Mouse (Mus musculus): ENCODE measurements at regions not wholly inside any gene's neighbourhood (a gene's known extent, or its start where the extent isn't known, plus 50 kb on each side); places are given as distances from the start of the nearest gene placed in this dataset.
A peak's percentile ranks its signal among the peaks of the same experiment; 100 is the strongest.

DNA sequence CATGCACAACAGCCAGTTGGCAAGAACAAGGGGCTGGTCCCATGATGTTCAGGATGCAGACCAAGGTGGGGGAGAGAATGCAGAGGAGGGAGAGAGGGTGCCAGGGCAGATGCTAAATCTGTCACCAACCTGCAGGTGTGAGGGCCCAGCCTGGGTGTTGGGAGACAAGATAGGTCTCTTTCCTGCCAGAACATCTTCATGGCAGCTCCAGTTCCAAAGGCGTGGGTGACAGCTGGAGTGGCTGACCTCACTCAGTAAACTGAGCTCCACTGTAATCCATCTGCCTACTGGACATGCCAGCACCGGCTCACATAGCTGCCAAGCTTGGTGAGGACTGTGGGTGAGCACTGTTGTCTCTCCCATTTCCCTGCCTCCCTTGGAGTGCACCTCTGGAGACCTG is 129.9 kb downstream of the Ndufa10 start:
- no peak for TF ChIP-seq CTCF (IDR thresholded peaks at IDR 0.05; ENCODE audit: low read depth)
- Histone ChIP-seq H3K9ac (ENCODE audit: low read depth, low read length) (no peak overlapping the region), H3K27me3 (ENCODE audit: insufficient read depth, low read length) (no peaks in the 10 kb centered on the region), H3K27ac (no peak overlapping the region), H3K36me3 (ENCODE audit: insufficient read depth, low read length) (no peaks in the 10 kb centered on the region), H3K4me1 (replicated peaks; ENCODE audit: insufficient read depth, low read length) (no peaks in the 10 kb centered on the region), H3K9me3 (replicated peaks; ENCODE audit: low read length) (no peaks in the 10 kb centered on the region), H3K4me3 (replicated peaks; ENCODE audit: low read depth, low read length) (no peak overlapping the region), H3K4me2 (ENCODE audit: low read length) (no peak overlapping the region)
- 60% methylated on average over 2 of the region's 2 CpGs for WGBS
- peak; percentile 33 for DNase-seq (ENCODE audit: low spot score)
- no peak for ATAC-seq (replicated peaks; ENCODE audit: low FRiP score, low read depth)

DNA sequence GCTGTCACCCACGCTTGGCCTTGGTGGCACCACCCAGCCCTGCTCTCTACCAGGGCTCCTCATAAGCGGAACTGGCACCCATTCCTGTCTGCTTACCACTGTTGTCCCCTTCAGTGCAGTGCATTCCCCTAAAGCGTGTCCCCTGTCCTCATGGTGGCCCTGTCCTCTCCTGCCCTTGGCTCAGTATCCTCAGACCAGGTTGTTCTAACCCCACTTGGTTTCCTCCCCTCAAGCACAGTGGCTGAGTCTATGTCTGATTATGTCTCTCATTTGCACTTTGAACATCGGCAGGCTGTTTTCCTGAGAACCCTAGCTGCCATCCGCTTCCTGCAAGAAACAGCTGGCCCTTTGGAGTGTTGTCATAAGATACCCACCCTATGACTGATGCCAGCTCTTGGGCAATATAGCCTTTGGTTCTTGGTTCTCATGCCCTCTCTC is 130.5 kb downstream of the Ndufa10 start:
- TF ChIP-seq CTCF (IDR thresholded peaks at IDR 0.05; ENCODE audit: low read depth): no peak
- no peak overlapping the region for H3K27ac ChIP-seq
- no peaks in the 10 kb centered on the region for H3K4me1 ChIP-seq (replicated peaks; ENCODE audit: insufficient read depth, low read length)
- no peak for ATAC-seq (replicated peaks; ENCODE audit: low FRiP score, low read depth)
- H3K4me3 ChIP-seq (replicated peaks; ENCODE audit: low read depth, low read length): no peak overlapping the region
- H3K27me3 ChIP-seq (ENCODE audit: insufficient read depth, low read length): no peaks in the 10 kb centered on the region
- no peak overlapping the region for H3K9ac ChIP-seq (ENCODE audit: low read depth, low read length)
- no peak for DNase-seq (ENCODE audit: low spot score)
- no peaks in the 10 kb centered on the region for H3K36me3 ChIP-seq (ENCODE audit: insufficient read depth, low read length)
- 70% methylated on average over 5 of the region's 5 CpGs for WGBS
- no peaks in the 10 kb centered on the region for H3K9me3 ChIP-seq (replicated peaks; ENCODE audit: low read length)
- no peak overlapping the region for H3K4me2 ChIP-seq (ENCODE audit: low read length)

DNA sequence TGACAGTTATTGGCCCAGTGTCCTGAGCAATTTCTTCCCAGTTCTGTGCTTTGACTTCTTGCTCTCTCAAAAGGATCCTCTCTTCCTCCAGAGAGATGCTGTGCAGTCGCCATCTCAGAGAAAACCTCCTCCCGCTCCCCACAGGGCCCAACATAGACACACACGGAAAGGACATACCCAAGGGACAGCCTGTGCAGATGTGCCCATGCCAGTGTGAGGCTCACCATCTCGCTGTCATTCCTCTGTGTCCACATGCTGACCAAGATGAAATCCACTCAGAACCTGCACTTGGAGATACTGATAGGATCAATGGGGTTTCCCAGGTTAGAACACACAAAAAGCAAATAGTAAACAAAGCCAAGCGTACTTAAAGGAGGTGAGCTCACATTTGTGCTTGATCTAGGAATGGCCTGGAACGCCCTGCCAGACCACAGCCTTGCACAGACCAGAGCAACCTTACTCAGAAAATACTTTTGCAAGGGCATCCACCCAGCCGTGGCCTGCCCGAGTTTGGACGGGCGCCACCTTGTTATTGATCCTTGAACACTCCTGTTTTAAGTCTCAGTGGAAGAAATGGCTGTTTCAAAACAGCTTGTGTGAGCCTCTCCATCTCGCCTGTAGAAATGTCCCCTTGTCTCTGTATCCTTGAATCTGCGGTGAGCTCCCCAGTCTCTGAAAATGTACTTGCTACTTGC is 131.7 kb downstream of the Ndufa10 start:
- no peak overlapping the region for H3K27ac ChIP-seq
- no peaks in the 10 kb centered on the region for H3K36me3 ChIP-seq (ENCODE audit: insufficient read depth, low read length)
- H3K9ac ChIP-seq (ENCODE audit: low read depth, low read length): no peak overlapping the region
- no peak overlapping the region for H3K4me3 ChIP-seq (replicated peaks; ENCODE audit: low read depth, low read length)
- 86% methylated on average over 12 of the region's 12 CpGs for WGBS
- H3K4me1 ChIP-seq (replicated peaks; ENCODE audit: insufficient read depth, low read length): no peaks in the 10 kb centered on the region
- DNase-seq (ENCODE audit: low spot score) (no peak), ATAC-seq (replicated peaks; ENCODE audit: low FRiP score, low read depth) (no peak)
- H3K4me2 ChIP-seq (ENCODE audit: low read length): no peak overlapping the region
- no peaks in the 10 kb centered on the region for H3K9me3 ChIP-seq (replicated peaks; ENCODE audit: low read length)
- no peaks in the 10 kb centered on the region for H3K27me3 ChIP-seq (ENCODE audit: insufficient read depth, low read length)
- TF ChIP-seq CTCF (IDR thresholded peaks at IDR 0.05; ENCODE audit: low read depth): no peak

DNA sequence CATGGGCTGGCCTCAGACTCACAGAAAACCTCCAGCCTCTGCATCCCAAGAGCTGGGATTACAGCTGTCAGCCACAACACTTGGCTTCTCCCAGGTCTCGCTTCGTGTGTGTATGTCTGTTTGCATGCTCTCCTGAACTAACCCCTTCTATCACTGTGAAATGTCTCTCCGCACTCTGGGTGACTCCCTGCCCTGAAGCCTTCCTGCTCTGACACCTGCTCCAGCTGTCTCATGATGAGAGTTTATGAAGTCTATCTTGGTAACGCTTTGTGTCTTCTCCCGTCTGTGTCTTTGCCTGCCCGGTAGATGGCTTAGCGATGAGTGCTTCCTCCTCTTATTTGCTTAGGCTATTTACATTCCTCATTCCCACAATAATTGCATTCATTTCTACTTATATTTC is 133.0 kb downstream of the Ndufa10 start:
- H3K36me3 ChIP-seq (ENCODE audit: insufficient read depth, low read length): no peaks in the 10 kb centered on the region
- H3K27me3 ChIP-seq (ENCODE audit: insufficient read depth, low read length): no peaks in the 10 kb centered on the region
- no peak overlapping the region for H3K4me3 ChIP-seq (replicated peaks; ENCODE audit: low read depth, low read length)
- no peak overlapping the region for H3K27ac ChIP-seq
- H3K4me2 ChIP-seq (ENCODE audit: low read length): no peak overlapping the region
- DNase-seq (ENCODE audit: low spot score): peak; percentile 27
- WGBS: 46% methylated on average over 7 of the region's 7 CpGs
- TF ChIP-seq CTCF (IDR thresholded peaks at IDR 0.05; ENCODE audit: low read depth): no peak
- ATAC-seq (replicated peaks; ENCODE audit: low FRiP score, low read depth): no peak
- no peak overlapping the region for H3K9ac ChIP-seq (ENCODE audit: low read depth, low read length)
- H3K4me1 ChIP-seq (replicated peaks; ENCODE audit: insufficient read depth, low read length): no peaks in the 10 kb centered on the region
- no peaks in the 10 kb centered on the region for H3K9me3 ChIP-seq (replicated peaks; ENCODE audit: low read length)

DNA sequence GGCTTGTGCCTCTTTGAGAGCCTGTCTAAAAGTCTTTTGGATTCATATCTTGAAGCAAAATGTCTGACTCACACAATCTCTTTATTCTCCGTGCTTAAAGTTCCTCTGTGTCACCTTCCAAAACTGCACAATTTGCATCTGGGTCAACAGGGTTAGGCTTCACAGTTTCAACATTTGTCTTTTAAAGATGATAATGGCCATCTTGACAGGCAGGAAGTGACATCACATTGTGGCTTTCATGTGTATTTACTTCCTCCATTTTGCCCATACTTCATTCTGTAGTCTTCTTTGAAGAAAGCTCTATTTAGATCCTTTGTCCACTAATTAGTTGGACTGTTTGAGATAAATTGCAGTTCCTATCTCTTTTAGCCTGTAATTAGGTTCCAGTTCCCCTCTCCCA is 135.1 kb downstream of the Ndufa10 start:
- H3K9ac ChIP-seq (ENCODE audit: low read depth, low read length): no peak overlapping the region
- no peaks in the 10 kb centered on the region for H3K9me3 ChIP-seq (replicated peaks; ENCODE audit: low read length)
- no peak overlapping the region for H3K27ac ChIP-seq
- no peak overlapping the region for H3K4me2 ChIP-seq (ENCODE audit: low read length)
- no peak for DNase-seq (ENCODE audit: low spot score)
- H3K36me3 ChIP-seq (ENCODE audit: insufficient read depth, low read length): no peaks in the 10 kb centered on the region
- H3K27me3 ChIP-seq (ENCODE audit: insufficient read depth, low read length): no peaks in the 10 kb centered on the region
- TF ChIP-seq CTCF (IDR thresholded peaks at IDR 0.05; ENCODE audit: low read depth): no peak
- ATAC-seq (replicated peaks; ENCODE audit: low FRiP score, low read depth): no peak
- H3K4me3 ChIP-seq (replicated peaks; ENCODE audit: low read depth, low read length): no peak overlapping the region
- 76% methylated on average over 1 of the region's 1 CpGs for WGBS
- H3K4me1 ChIP-seq (replicated peaks; ENCODE audit: insufficient read depth, low read length): no peaks in the 10 kb centered on the region

DNA sequence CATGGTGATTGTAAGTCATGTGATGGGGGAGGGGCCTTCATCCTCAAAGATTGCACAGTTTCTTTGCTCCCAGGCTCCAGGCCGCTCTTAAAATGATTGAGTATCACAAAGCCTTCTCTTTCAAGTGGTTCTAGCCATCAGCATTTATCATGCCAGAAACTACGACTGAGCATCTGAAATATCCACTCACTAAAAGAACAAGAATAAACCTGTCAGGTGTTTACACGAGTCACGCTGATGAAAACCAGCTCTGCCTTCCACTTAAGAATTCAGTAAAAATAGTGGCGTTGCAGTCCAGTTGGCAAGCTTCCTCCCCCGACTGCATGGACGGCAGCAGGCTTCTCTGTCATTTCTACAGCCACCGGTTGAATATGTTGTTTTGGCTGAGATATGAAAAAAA is 136.2 kb downstream of the Ndufa10 start:
- no peak for TF ChIP-seq CTCF (IDR thresholded peaks at IDR 0.05; ENCODE audit: low read depth)
- DNase-seq (ENCODE audit: low spot score): peak; percentile 64
- no peaks in the 10 kb centered on the region for H3K27me3 ChIP-seq (ENCODE audit: insufficient read depth, low read length)
- no peak for ATAC-seq (replicated peaks; ENCODE audit: low FRiP score, low read depth)
- no peaks in the 10 kb centered on the region for H3K4me1 ChIP-seq (replicated peaks; ENCODE audit: insufficient read depth, low read length)
- no peak overlapping the region for H3K27ac ChIP-seq
- H3K36me3 ChIP-seq (ENCODE audit: insufficient read depth, low read length): no peaks in the 10 kb centered on the region
- no peaks in the 10 kb centered on the region for H3K9me3 ChIP-seq (replicated peaks; ENCODE audit: low read length)
- H3K4me3 ChIP-seq (replicated peaks; ENCODE audit: low read depth, low read length): no peak overlapping the region
- 15% methylated on average over 8 of the region's 8 CpGs for WGBS
- no peak overlapping the region for H3K4me2 ChIP-seq (ENCODE audit: low read length)
- no peak overlapping the region for H3K9ac ChIP-seq (ENCODE audit: low read depth, low read length)

DNA sequence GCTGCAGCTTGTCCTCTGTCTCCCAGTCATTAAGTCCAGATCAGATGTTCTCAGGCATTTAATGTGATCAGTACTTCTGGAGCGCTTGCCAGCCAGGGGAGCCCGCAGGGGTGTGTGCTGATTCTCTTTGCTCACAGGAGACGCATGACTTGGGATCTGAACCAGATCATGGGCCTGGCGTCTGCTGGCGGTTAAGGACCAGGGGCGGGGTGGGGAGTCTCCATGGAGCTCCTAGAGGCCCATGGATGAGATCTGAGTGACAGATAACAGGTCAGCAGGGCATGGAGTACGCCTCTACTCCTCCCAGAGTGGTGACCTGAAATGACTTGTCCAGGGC is 136.7 kb upstream of the Hdac4 start:
- H3K4me1 ChIP-seq (replicated peaks; ENCODE audit: insufficient read depth, low read length): no peaks in the 10 kb centered on the region
- no peaks in the 10 kb centered on the region for H3K9me3 ChIP-seq (replicated peaks; ENCODE audit: low read length)
- DNase-seq (ENCODE audit: low spot score): no peak
- H3K9ac ChIP-seq (ENCODE audit: low read depth, low read length): no peak overlapping the region
- H3K27me3 ChIP-seq (ENCODE audit: insufficient read depth, low read length): no peaks in the 10 kb centered on the region
- no peak overlapping the region for H3K27ac ChIP-seq
- ATAC-seq (replicated peaks; ENCODE audit: low FRiP score, low read depth): peak; percentile 33; the same call in 1 of the 2 replicates
- no peak for TF ChIP-seq CTCF (IDR thresholded peaks at IDR 0.05; ENCODE audit: low read depth)
- H3K4me3 ChIP-seq (replicated peaks; ENCODE audit: low read depth, low read length): no peak overlapping the region
- no peak overlapping the region for H3K4me2 ChIP-seq (ENCODE audit: low read length)
- no peaks in the 10 kb centered on the region for H3K36me3 ChIP-seq (ENCODE audit: insufficient read depth, low read length)
- 57% methylated on average over 7 of the region's 7 CpGs for WGBS

All from kidney, postnatal 0 days (tissue).